Mouse (Mus musculus) CD4-positive, CD25-positive, alpha-beta regulatory T cell, adult 4 months (primary cell): ENCODE measurements around the gene Syn3. TPM values are rescaled to one million over a fixed set of nuclear protein-coding genes. Genes with fewer than 3 reads are reported as not detected.
"Not testable (repeated sequence)": the region's sequence is repeated elsewhere in the genome, so short reads cannot be mapped to it uniquely, and the experiment has no call there.

Experiments
- ATAC-seq: one replicate; pipeline ENCODE4 v1.8.0; 2017
- polyA plus RNA-seq, 2 experiments: library from polyadenylated mRNA; unstranded; fragments of 100-300 nt; shearing (Covaris generic); gene quantifications; one replicate each; pipeline ENCODE4 v1.2.1; 2017

Syn3 gene
- polyA plus RNA-seq, 2 experiments from 2014 or later: 0.22 TPM; not detected in 1

- ATAC-seq: no peak
These were observed 81.9 kb downstream of the Syn3 start for GRCm38 (mm10) chr10:86416806-86417205.

GRCm38 (mm10) chr10:86410868-86411267 is 87.8 kb downstream of the Syn3 start:
- no peak for ATAC-seq

DNA sequence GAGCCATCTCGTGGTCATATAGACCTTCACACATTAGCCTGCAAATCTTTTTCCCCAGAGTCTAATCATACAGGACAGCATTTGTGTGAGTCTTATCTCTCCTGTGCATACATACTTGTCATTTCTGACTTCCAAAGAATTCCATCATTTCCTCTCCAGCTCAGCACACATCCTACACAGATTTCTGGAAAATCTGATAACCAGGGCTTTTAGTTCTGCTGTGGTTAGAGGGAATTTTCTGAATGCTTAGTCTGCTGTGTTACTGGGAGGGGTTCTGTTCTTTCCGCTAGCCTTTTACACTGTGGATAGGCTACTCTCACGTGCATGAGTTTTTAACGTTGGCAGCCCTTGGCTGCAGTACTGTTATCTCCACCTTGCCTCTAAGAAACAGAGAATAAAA is 91.7 kb downstream of the Syn3 start:
- ATAC-seq: no peak

DNA sequence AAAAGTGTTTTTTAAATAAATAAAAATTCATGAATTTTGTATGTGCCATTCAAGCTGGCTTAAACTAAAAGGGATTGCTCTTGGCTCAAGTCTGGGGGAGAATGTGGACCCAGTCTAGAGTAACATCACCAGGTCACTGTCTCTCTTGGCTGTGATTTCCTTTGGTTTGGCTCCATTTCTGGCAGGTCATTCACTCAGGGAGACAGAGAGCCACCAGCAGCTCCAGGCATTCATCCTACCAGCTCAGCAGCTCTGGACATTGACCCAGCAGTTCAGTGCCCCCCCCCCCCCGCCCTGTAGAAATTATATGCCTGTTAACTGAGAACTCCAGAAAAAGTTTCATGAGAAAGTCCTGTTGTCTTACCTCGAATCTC is 100.4 kb downstream of the Syn3 start:
- ATAC-seq: no peak

DNA sequence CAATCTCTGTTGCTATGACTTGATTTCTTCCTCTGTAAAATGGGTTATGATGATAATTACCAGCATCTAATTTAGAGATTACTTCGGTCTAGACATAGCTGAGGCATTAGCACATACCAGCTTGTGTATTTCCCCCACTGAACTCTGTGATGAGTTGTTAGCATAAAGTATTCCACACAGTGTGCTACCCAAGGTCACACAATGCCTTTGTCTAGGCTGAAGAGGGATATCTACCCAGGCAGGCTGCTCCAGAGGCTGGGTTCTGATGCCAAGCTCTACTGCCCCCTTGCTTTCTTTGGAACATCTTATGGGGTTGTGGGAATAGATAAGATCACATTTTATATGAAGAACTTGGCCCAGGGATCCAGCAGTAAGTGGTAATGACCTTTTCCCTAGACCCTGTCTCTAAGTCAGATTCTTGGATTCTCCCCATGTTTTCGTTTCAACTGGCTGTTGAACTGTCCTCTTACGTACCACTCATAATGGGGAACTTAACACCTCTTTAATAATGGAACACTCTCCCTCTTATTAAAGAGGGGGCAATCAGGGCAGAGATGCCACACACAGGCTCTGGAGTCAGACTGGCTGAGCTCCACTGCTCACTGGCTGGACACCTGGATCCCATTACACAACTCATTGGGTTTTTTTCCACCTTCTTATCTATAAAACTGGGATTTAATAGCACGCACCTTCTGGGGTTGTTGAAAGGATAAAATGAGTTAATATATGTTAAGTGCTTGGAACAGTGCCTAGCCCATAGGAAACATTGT is 100.9 kb downstream of the Syn3 start:
- no peak for ATAC-seq

GRCm38 (mm10) chr10:86392399-86392798 is 106.3 kb downstream of the Syn3 start:
- ATAC-seq: no peak

- no peak for ATAC-seq
These were observed 108.8 kb downstream of the Syn3 start for GRCm38 (mm10) chr10:86389913-86390312.

- ATAC-seq: no peak
These were observed 109.3 kb downstream of the Syn3 start for GRCm38 (mm10) chr10:86389357-86389756.

GRCm38 (mm10) chr10:86388803-86389202 is 109.9 kb downstream of the Syn3 start:
- ATAC-seq: no peak

DNA sequence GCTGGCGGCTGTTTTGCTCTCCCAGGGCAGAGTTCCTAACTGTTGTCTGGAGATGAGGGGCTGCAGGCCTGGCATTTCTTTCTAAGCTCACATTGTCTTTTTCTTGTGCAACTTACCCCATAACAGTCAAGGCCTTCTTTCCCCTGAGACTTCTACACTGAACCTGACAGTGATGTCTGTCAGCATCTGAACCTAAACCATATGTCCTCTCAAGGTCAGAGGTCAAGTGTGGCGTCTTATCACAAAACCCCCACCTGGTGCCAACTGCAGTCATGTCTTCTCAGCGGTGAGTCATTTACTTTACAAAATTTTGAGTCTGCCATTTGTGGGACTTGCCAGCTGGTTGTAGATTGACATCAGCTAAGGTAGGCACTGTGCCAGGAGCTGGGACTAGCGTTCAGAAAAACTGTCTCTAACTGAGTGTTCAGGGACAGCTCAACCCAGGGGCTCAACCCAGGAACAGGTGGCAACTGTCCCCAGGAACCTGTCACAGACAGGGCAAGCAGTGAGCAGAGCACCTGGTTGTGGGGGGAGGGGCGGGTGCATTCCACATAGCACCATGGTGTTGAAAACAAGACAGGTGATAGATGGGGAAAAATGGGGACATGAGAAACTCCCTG is 110.8 kb downstream of the Syn3 start:
- no peak for ATAC-seq

- ATAC-seq: no peak
These were observed 112.5 kb downstream of the Syn3 start for GRCm38 (mm10) chr10:86386232-86386631.

- ATAC-seq: no peak
These were observed 113.0 kb downstream of the Syn3 start for GRCm38 (mm10) chr10:86385656-86386055.

- no peak for ATAC-seq
These were observed 114.0 kb downstream of the Syn3 start for GRCm38 (mm10) chr10:86384655-86385054.

- ATAC-seq: no peak
These were observed 116.8 kb downstream of the Syn3 start for GRCm38 (mm10) chr10:86381922-86382260.

DNA sequence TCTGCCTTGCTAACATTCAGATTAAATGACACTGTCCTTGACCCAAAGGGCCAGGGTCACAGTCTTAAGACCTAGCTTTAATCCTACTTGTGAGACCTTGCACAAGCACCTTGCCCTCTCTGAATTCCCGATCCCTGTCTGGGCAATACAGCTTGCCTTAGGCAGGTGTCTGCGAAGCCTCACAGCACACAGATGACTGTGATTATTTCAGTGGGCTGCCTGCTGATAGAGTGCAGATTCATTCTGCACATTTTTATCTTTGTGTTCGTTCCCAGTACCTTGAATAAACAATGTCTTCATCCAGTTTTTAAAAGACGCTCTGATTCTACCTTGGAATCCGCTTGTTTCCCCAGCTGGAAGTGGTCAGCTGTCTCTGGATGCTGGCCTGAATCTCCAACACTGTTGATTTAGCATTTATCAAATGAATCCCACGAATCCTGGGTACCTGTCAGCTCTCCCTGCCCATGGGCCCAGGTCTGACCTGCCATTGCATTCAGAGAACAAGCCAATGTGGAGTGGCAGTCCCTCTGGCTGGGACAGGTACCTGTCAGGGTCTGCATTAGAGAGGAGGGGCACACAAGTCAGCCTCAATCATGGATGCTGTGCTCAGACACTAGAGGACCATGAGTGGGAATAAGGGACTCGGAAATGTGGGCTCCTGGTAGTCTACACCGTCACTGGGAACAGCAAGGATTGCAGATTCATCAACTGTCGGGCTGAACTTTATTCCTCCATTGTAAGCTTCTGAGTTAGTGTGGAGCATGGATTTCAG is 117.4 kb downstream of the Syn3 start:
- ATAC-seq: no peak

GRCm38 (mm10) chr10:86380626-86381025 is 118.1 kb downstream of the Syn3 start:
- ATAC-seq: no peak

DNA sequence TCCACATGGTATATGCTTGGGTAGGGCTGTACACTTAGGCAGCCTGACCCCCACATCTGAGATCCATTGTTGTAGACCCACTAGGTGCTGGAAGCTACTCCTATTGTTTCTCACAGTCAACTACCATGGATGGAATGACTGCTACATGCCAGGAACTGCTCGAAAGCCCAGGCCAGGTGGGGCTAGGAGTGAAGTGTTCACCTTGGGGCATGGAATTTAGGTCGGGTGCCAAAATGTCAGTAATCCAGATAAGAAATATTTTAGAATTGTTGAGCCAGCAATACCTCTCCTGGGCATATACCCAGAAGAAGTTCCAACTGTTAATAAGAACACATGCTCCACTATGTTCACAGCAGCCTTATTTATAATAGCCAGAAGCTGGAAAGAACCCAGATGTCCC is 119.9 kb downstream of the Syn3 start:
- not testable (repeated sequence) for ATAC-seq

DNA sequence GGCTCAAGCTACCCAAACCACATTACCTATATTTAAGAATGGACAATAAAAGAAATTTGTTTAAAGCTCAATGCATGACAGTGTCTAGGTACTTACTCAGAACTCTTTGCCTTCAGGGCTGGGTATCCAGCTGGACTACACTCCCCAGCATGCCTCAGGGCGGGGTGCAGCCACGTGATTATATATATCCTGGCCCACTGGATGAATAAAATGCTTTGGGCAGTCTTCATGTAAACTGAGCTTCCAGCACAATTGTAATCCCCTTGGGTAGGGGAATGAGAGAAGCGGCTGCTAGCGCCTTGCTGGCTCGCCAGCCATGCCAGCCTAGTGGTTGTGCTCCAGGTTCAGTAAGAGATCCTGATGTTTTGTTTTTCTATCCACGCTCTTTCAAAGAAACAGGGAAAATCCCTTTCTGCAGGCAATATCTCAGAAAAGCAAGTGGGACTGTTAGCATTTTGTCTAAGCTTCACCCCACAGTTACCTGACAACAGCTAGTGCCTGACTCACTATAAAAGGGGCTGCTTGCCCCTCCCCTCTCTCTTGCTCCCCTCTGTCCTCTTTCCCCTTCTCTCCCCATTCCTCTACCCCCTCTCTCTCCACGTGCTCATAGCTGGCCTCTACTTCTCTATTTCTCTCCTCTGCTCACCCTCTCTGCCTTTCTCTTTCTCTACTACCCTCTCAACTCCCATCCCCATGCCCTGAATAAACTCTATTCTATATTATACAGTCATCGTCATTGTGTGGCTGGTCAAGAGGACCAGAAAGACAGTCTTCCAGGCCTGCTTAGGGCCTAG is 122.1 kb downstream of the Syn3 start:
- ATAC-seq: no peak

- ATAC-seq: no peak
These were observed 122.8 kb downstream of the Syn3 start for GRCm38 (mm10) chr10:86375903-86376302.

DNA sequence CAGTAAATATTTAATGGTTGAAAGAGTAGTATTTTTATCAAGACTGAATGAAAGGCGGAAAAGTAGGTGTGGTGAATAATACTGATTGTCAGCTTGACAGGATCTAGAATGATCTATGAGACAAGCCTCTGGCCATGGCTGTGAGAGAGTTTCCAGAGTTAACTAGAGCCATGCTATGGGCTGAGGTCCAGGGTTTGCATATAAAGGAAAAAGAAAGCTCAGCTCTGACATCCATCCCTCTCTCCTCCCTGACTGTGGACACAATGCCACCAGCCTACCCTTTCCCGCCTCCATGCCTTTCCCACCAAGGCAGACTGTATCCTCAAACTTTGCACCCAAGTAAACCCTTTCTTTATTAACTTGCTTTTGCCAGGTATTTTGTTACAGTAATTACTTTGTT is 124.6 kb downstream of the Syn3 start:
- ATAC-seq: no peak

DNA sequence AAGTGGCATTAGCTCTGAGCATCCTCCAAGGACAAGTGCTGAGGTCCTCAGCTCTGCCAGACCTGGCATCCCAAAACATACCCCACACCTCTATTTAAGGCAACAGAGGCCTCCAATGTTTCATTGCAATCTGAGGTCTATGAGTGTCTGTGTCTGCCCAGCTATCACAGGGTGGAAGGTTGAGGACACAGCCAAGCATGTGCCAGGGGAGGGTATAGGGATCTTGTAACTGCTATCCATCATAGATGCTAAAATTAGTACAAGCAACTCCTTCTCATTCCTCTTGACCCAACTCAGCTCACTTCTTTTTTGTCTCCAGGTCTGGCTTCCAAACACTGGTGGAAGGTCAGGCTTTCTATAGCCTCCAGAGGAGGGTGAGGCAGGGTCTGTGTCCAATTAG is 127.1 kb downstream of the Syn3 start:
- no peak for ATAC-seq

DNA sequence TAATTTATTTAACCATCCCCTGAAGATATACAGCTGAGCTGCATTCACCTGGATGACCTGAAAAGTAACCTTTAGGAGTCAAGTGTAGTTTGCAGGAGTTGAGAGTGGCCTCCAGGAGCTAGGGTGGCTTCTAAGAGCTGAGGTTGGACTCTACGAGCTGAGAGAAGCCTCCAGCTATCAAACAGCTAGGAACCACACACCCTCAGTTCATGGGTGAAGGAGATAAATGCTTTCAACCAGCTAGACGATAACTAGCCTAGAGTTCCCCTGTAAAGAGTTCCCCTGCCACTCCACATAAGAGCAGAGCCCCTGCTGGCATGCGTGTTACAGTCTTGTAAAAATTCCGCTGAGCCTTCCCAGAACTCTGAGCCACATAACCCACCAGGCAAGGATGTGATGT is 129.3 kb downstream of the Syn3 start:
- ATAC-seq: no peak

GRCm38 (mm10) chr10:86368811-86369210 is 129.9 kb downstream of the Syn3 start:
- no peak for ATAC-seq
